Mouse (Mus musculus) neural tube, embryonic 15.5 days (tissue): ENCODE data around the gene Alox5ap. TPM values are rescaled to one million over a fixed set of nuclear protein-coding genes. Genes with fewer than 3 reads are reported as not detected.

Experiments
- ATAC-seq: fragments of 200-750 bp; cut with Nextera tagmentation; 2 replicates; pipeline ENCODE4 v1.8.0; 2017; ENCODE audit warnings: mild to moderate bottlenecking, moderate TSS enrichment, moderate library complexity; ENCODE audit not compliant: low FRiP score
- H3K27ac ChIP-seq: fragments of 300-500 bp; sonication (generic); replicated peaks from 2 replicates; pipeline ENCODE4 v1.5.1; 2015; ENCODE audit warnings: mild to moderate bottlenecking, inconsistent platforms
- H3K27me3 ChIP-seq: fragments of 300-500 bp; sonication (generic); replicated peaks from 2 replicates; pipeline ENCODE4 v1.6.1; 2015; ENCODE audit warnings: inconsistent platforms
- H3K36me3 ChIP-seq: fragments of 300-500 bp; sonication (generic); 2 replicates; pipeline ENCODE4 v1.6.1; 2015; ENCODE audit warnings: inconsistent platforms
- H3K4me1 ChIP-seq: fragments of 300-500 bp; sonication (generic); 2 replicates; pipeline ENCODE4 v1.6.1; 2015; ENCODE audit warnings: inconsistent platforms
- H3K4me2 ChIP-seq: fragments of 300-500 bp; sonication (generic); 2 replicates; pipeline ENCODE4 v1.6.1; 2015; ENCODE audit warnings: inconsistent platforms, mild to moderate bottlenecking, moderate library complexity
- H3K4me3 ChIP-seq: fragments of 300-500 bp; sonication (generic); replicated peaks from 2 replicates; pipeline ENCODE4 v1.5.1; 2015; ENCODE audit warnings: mild to moderate bottlenecking, inconsistent platforms
- H3K9ac ChIP-seq: fragments of 300-500 bp; sonication (generic); replicated peaks from 2 replicates; pipeline ENCODE4 v1.6.1; 2015; ENCODE audit warnings: mild to moderate bottlenecking, inconsistent platforms
- H3K9me3 ChIP-seq: fragments of 300-500 bp; sonication (generic); replicated peaks from 2 replicates; pipeline ENCODE4 v1.6.1; 2016; ENCODE audit warnings: inconsistent platforms
- WGBS: fragments of 180-500 bp; shearing (Covaris S2); methylation state at CpG from one replicate; pipeline ENCODE4 v1.1.7; 2015; ENCODE audit warnings: mixed read lengths; 5-methylcytosine and 5-hydroxymethylcytosine counted together
- polyA plus RNA-seq: library from polyadenylated mRNA; unstranded; fragments of >200 nt; fragmentation: Nextera tagmentation; extraction: Ambion mirVana; gene quantifications from 2 replicates; pipeline ENCODE4 v1.2.1, GENCODE M21; 2015

Gene Alox5ap
- polyA plus RNA-seq, 1 experiment from 2014 or later, result 12.0 TPM

DNA sequence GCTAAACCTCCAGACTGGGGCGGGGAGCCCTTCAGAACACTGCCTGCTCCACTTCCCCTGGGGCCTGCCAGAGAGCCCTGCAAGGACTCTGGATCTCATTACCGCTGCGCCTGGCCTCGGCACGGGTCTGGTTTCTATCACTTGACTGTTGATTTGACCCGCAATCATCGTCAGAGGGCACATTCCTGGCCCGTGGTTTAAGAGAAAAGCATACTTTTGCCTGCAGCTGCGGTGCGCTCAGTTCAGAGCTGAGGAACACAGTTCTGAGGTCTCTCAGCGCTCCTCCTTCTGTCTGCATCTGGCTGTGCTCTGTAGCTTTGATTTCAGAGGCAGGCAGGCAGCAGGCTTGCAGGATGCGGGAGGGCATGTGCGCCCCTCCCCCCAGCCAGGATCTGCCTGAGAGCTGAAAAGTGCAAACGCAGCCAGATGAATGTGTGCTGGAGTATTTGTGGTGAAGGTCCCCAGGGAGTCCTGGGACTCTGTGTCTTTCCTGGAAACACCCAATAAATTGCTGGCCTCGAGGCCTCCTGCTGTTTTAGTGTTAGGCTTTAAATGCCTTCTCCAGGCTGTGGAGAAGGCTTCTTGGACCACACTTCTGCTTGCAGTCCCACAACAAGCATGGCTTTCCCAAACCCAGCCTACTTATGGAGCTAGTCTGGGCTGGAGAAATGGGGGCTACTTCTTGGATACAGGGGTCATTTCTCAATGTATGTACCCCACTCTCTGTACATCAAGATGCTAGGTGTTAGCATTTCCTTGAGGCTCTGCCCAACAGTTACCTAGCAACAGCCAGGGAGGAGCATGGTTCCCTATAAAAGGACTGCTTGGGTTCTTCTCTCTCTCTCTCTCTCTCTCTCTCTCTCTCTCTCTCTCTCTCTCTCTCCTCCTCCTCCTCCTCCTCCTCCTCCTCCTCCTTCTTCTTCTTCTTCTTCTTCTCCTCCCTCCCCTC lies 56.2 kb downstream of the Alox5ap start:
- Histone ChIP-seq H3K4me3 (0 out of 2 replicates have a peak overlapping the region, but pooled peaks have one; percentile 10), H3K4me2 (peak overlapping the region; percentile 45), H3K36me3 (no peaks in the 10 kb centered on the region), H3K4me1 (peaks cover 50% of the 10 kb centered on the region), H3K27ac (peak overlapping the region; percentile 85), H3K9ac (peak overlapping the region; percentile 36), H3K27me3 (no peaks in the 10 kb centered on the region), H3K9me3 (no peaks in the 10 kb centered on the region)
- peak; percentile 87 for ATAC-seq
- 1% methylated on average over 15 of the region's 15 CpGs for WGBS

GRCm38 (mm10) chr5:149321909-149322841 lies 57.6 kb downstream of the Alox5ap start:
- no peak for ATAC-seq

GRCm38 (mm10) chr5:149322938-149323553 lies 58.5 kb downstream of the Alox5ap start:
- Histone ChIP-seq H3K4me3 (no peak overlapping the region), H3K36me3 (no peaks in the 10 kb centered on the region), H3K27ac (no peak overlapping the region), H3K9me3 (no peaks in the 10 kb centered on the region), H3K9ac (no peak overlapping the region), H3K27me3 (no peaks in the 10 kb centered on the region), H3K4me2 (no peak overlapping the region), H3K4me1 (peaks cover 35% of the 10 kb centered on the region)
- WGBS, result 83% methylated on average over 9 of the region's 9 CpGs
- ATAC-seq, result no peak

More at GRCm38 (mm10) chr5:149321909-149322841, 57.6 kb downstream of the Alox5ap start:
- 29% methylated on average over 15 of the region's 15 CpGs for WGBS
- Histone ChIP-seq H3K4me2 (no peak overlapping the region), H3K9ac (no peak overlapping the region), H3K27ac (peak overlapping the region; percentile 62; the same call in 1 of the 2 replicates), H3K4me3 (no peak overlapping the region), H3K27me3 (no peaks in the 10 kb centered on the region), H3K9me3 (no peaks in the 10 kb centered on the region), H3K36me3 (no peaks in the 10 kb centered on the region), H3K4me1 (peaks cover 41% of the 10 kb centered on the region)

- no peaks in the 10 kb centered on the region for H3K9me3 ChIP-seq
- H3K4me3 ChIP-seq, result no peak overlapping the region
- H3K27ac ChIP-seq, result no peak overlapping the region
- WGBS, result 88% methylated on average over 13 of the region's 13 CpGs
- H3K4me1 ChIP-seq, result peaks cover 40% of the 10 kb centered on the region
- H3K36me3 ChIP-seq, result no peaks in the 10 kb centered on the region
- no peak overlapping the region for H3K4me2 ChIP-seq
- H3K9ac ChIP-seq, result no peak overlapping the region
- ATAC-seq, result no peak
- H3K27me3 ChIP-seq, result no peaks in the 10 kb centered on the region
Measured at GRCm38 (mm10) chr5:149324739-149325138, 60.2 kb downstream of the Alox5ap start.

DNA sequence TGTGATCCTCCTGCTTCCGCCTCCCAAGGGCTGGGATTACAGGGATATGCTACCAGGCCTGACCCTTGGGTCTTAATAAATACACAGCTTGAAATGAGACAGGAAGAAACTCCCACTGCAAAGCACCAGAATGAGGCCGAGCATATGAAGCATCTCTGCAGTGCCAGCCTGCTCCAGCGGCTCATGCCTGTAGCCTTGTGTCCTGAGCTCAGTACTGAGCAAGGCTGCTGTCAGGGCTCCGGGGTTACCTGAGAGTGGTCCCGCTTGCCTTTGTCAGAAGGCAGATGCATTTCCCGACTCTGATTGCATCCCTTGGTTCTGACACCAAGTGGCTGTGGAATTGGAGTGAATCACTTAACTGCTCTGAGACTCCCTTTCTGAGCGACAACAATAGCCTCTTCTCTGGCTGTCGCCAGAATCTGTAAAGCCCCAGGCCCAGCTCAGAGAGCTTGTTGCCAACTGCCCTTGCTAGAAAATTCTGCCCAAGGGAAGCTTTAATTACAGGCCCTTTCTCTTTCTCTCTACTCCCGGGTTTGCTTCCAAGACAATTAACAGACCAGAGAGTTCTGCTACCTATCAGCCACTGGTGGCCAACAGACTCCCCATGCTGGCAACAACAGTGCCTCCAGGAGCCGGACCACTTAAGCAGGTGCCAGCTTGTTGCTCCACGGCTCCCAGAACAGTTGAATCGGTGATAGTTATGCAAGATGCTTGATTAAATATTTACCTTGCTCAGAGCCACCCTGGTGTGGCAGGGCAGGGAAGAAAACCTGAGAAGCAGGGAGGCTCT lies 64.7 kb downstream of the Alox5ap start:
- no peak overlapping the region for H3K4me3 ChIP-seq
- no peaks in the 10 kb centered on the region for H3K27me3 ChIP-seq
- ATAC-seq, result no peak
- 31% methylated on average over 12 of the region's 12 CpGs for WGBS
- H3K36me3 ChIP-seq, result no peaks in the 10 kb centered on the region
- peak overlapping the region; percentile 34; the same call in 1 of the 2 replicates for H3K27ac ChIP-seq
- no peak overlapping the region for H3K9ac ChIP-seq
- no peak overlapping the region for H3K4me2 ChIP-seq
- no peaks in the 10 kb centered on the region for H3K9me3 ChIP-seq
- H3K4me1 ChIP-seq, result peaks cover 18% of the 10 kb centered on the region

DNA sequence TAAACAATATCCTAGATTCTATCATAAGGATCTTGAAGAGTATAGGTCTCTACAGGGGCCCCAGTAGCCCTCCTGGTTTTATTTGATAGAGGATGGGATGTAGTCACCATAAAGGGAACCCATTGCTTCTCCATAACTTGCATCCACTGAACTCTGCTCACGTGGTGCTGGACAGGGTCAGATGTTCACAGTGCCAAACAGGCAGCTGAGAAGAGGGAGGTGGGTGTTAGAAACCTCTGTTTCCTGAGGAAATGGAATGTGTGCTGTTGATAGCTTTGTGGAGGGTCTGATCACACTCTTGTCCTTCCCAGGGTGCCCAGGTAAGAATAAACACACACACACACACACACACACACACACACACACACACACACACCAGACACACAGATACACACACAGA lies 66.0 kb downstream of the Alox5ap start:
- H3K36me3 ChIP-seq, result no peaks in the 10 kb centered on the region
- no peak overlapping the region for H3K4me2 ChIP-seq
- no peaks in the 10 kb centered on the region for H3K9me3 ChIP-seq
- H3K4me1 ChIP-seq, result peaks cover 24% of the 10 kb centered on the region
- no peak for ATAC-seq
- WGBS, result 46% methylated on average over 1 of the region's 1 CpGs
- no peaks in the 10 kb centered on the region for H3K27me3 ChIP-seq
- no peak overlapping the region for H3K27ac ChIP-seq
- no peak overlapping the region for H3K4me3 ChIP-seq
- no peak overlapping the region for H3K9ac ChIP-seq

DNA sequence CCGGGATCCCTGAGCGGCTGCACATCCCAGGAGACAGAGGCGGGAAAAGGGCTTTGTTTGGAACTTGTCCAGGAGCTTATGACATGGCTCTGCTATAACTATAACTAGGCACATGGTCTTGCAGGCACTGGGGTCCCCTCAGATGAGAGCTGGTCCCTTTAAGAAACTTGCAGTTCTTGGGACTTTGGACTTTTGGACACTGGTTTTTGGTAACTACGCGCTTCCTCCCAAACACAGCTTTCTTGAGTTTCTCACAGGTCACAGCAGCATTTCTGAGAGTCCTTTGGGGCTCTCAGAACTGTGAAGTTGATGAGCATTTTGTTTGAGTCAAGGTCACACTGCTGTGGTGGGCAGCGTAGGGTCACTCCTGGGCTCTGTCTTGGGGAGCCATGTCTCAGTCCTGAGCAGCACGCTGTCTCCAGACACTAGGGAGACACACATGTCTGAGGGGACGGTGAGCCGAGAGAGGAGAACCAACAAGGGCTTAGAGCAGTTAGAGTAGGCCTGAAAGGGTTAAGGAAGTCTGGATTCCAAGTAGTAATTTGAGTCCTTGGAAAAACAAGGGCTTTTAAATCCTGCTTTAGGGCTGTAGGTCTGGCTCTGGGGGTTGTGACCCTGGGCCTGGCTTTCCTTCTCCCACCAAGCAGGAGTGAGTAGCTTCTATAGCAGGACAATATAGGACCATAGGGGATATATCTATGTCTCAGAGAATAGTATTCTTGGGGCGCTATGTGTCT lies 67.0 kb downstream of the Alox5ap start:
- no peaks in the 10 kb centered on the region for H3K36me3 ChIP-seq
- no peak overlapping the region for H3K4me3 ChIP-seq
- H3K27me3 ChIP-seq, result no peaks in the 10 kb centered on the region
- no peak for ATAC-seq
- no peaks in the 10 kb centered on the region for H3K9me3 ChIP-seq
- H3K9ac ChIP-seq, result no peak overlapping the region
- peaks cover 29% of the 10 kb centered on the region for H3K4me1 ChIP-seq
- H3K4me2 ChIP-seq, result no peak overlapping the region
- H3K27ac ChIP-seq, result no peak overlapping the region
- 62% methylated on average over 10 of the region's 10 CpGs for WGBS

- H3K9ac ChIP-seq, result no peak overlapping the region
- no peak overlapping the region for H3K4me2 ChIP-seq
- no peak overlapping the region for H3K4me3 ChIP-seq
- no peaks in the 10 kb centered on the region for H3K9me3 ChIP-seq
- no peaks in the 10 kb centered on the region for H3K27me3 ChIP-seq
- WGBS, result 97% methylated on average over 4 of the region's 4 CpGs
- no peak for ATAC-seq
- H3K27ac ChIP-seq, result no peak overlapping the region
- H3K36me3 ChIP-seq, result no peaks in the 10 kb centered on the region
- peaks cover 29% of the 10 kb centered on the region for H3K4me1 ChIP-seq
Measured at GRCm38 (mm10) chr5:149332787-149333186, 68.2 kb downstream of the Alox5ap start.

GRCm38 (mm10) chr5:149333941-149334698 lies 69.6 kb downstream of the Alox5ap start:
- H3K4me2 ChIP-seq, result no peak overlapping the region
- H3K36me3 ChIP-seq, result no peaks in the 10 kb centered on the region
- no peak for ATAC-seq
- H3K9me3 ChIP-seq, result no peaks in the 10 kb centered on the region
- no peaks in the 10 kb centered on the region for H3K27me3 ChIP-seq
- peaks cover 24% of the 10 kb centered on the region for H3K4me1 ChIP-seq
- WGBS, result 86% methylated on average over 8 of the region's 8 CpGs
- no peak overlapping the region for H3K9ac ChIP-seq
- H3K27ac ChIP-seq, result no peak overlapping the region
- no peak overlapping the region for H3K4me3 ChIP-seq

DNA sequence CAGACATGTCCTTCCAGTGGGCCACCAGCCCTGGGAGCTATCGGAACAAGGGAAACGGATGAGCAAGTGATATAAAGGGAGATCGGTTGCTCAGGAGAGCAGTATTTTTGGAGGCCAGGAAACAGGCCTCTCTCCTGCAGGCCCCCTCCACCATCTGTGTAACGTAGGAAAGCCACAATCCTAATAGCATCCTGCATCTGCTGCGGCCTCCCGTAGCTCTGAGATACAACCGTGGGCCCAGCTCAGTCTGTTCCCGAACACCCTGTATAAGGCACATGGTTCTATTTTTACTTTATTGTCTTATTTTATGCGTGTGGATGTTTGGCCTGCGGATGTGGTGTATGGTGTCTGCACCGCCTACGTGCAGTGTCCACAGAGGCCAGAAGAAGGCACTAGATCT lies 70.4 kb downstream of the Alox5ap start:
- H3K27ac ChIP-seq, result 0 out of 2 replicates have a peak overlapping the region, but pooled peaks have one; percentile 23
- no peaks in the 10 kb centered on the region for H3K27me3 ChIP-seq
- H3K9me3 ChIP-seq, result no peaks in the 10 kb centered on the region
- H3K4me2 ChIP-seq, result no peak overlapping the region
- H3K4me1 ChIP-seq, result peaks cover 18% of the 10 kb centered on the region
- no peak overlapping the region for H3K4me3 ChIP-seq
- 76% methylated on average over 12 of the region's 12 CpGs for WGBS
- no peak overlapping the region for H3K9ac ChIP-seq
- no peaks in the 10 kb centered on the region for H3K36me3 ChIP-seq
- ATAC-seq, result no peak
